In the genomic region with DNA sequence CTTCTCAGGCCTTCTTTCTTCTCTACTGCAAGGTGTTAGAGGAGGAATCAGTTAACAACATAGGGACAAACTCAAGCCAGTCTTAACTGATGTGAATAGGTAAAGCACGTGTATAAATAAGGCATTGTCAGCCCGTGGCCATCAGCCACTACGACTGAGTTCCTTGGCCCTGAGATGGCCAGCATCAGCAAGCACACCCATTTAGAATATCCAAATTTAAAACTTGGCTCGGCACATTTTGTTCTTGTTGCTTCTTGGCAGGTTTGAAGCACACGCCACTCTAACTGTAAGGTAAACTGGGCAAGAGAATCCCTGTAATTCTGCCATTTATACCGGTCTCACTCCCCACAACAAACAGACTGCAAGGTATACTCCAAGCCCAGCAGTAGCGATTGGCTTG, we compare ENCODE assay signal across 30 mouse cellular contexts. TPM values are rescaled to one million over a fixed set of nuclear protein-coding genes. Genes with fewer than 3 reads are reported as not detected.
DNase-seq lines count a peak whose midpoint lies in the region; ATAC-seq lines count a peak whose summit lies in the region.
"Had no signal": no experiment of that assay in that cellular context is flagged by ENCODE, and none has a peak within 500 bp of the region (broad histone marks: within the 10 kb centered on the region; RNA-seq: fewer than 3 reads in every experiment).

No protein-coding gene starts in this region.

- ATAC-seq in activated CD4-positive, CD25-positive, alpha-beta regulatory T cell, adult 4 months = no peak
- ATAC-seq: CD4-positive, CD25-positive, alpha-beta regulatory T cell, adult 4 months; forebrain, embryonic 13.5 days; forebrain, embryonic 16.5 days; hindbrain, embryonic 16.5 days; intestine, embryonic 15.5 days had no signal

- DNase-seq in heart, adult 11 months = peak; percentile 91
- DNase-seq in heart, postnatal 4 days = no peak
- peak; percentile 60 for DNase-seq in heart, adult 8-10 months (ENCODE audit: low spot score)
- DNase-seq in heart, postnatal 25 days (ENCODE audit: low spot score) = no peak
- peak; percentile 4 to 16 for DNase-seq in heart, postnatal 10 days
- DNase-seq in skeletal muscle tissue, adult 2 months (ENCODE audit: low read depth, low spot score) = peak; percentile 16
- no peak for DNase-seq in cerebellum, postnatal 4 days (ENCODE audit: low spot score in 2 of 2)
- DNase-seq: adrenal gland, adult 8-10 months; adrenal gland, postnatal 25 days; cerebellum, adult 11-12 months; cerebellum, adult 8-10 months; cerebellum, postnatal 10 days; cerebellum, postnatal 36 days; kidney, adult 11 months; kidney, adult 9 months had no signal

- intact Hi-C loops in heart, postnatal 25 days (cut with DNase I) = no loop called here
- intact Hi-C loops in heart, postnatal 10 days (cut with DNase I) = no loop called here

RNA-seq across cellular contexts. Expression of gene Lrrc52, which starts 57.3 kb away (rescaled TPM):
- 1 to 10 TPM in 1 of 2 experiments, under 1 TPM in 1; 0.86 to 1.9 TPM for total RNA-seq in heart, postnatal 4 days (2021)
- total RNA-seq in heart, adult 8-10 months (2022) = 1 to 10 TPM; 2.7 to 4.7 (median 3.1) TPM
- 1 to 10 TPM in 1 of 2 experiments, under 1 TPM in 1; 0.75 to 2.1 TPM for total RNA-seq in heart, postnatal 25 days (2021)
- 1 to 10 TPM in 1 of 2 experiments, under 1 TPM in 1; 0.69 to 3.2 TPM for total RNA-seq in heart, postnatal 10 days (2021)
- polyA plus RNA-seq in activated CD4-positive, CD25-positive, alpha-beta regulatory T cell, adult 4 months (2017; shearing (Covaris generic)) = not detected
- total RNA-seq: adrenal gland, postnatal 25 days; MEL had no signal
- polyA plus RNA-seq: brain, embryonic 14.5 days; C2C12; CD4-positive, CD25-positive, alpha-beta regulatory T cell, adult 4 months; embryonic facial prominence, embryonic 11.5 days; embryonic facial prominence, embryonic 14.5 days; forebrain, embryonic 10.5 days; forebrain, embryonic 13.5 days; forebrain, embryonic 16.5 days; heart, embryonic 16.5 days; hindbrain, embryonic 10.5 days; hindbrain, embryonic 13.5 days; hindbrain, embryonic 16.5 days; intestine, embryonic 15.5 days had no signal

Comparison
In these comparisons a context has a peak if more than half of its experiments do, and no peak if none do; other contexts are left out.
1. DNase-seq: peak in heart, adult 11 months (single experiment), heart, adult 8-10 months (single experiment), heart, postnatal 10 days (2 of 2) and skeletal muscle tissue, adult 2 months (single experiment); none in heart, postnatal 4 days (single experiment), heart, postnatal 25 days (single experiment) and cerebellum, postnatal 4 days (0 of 2).